Mouse (Mus musculus) macrophage (primary cell): Measurements from ENCODE around the gene Jhy. TPM values are rescaled to one million over a fixed set of nuclear protein-coding genes. Genes with fewer than 3 reads are reported as not detected.

Source experiments
- H3K27ac ChIP-seq: fragments of 350-480 bp; formaldehyde crosslinking; 2 replicates; pipeline ENCODE4 v1.9.0; 2021
- H3K36me3 ChIP-seq: fragments of 350-480 bp; formaldehyde crosslinking; 2 replicates; pipeline ENCODE4 v1.9.0; 2021; ENCODE audit errors: inconsistent target
- H3K4me3 ChIP-seq: fragments of 350-480 bp; formaldehyde crosslinking; 2 replicates; pipeline ENCODE4 v1.9.0; 2021; ENCODE audit errors: inconsistent target
- H3K79me2 ChIP-seq: fragments of 350-480 bp; formaldehyde crosslinking; 2 replicates; pipeline ENCODE4 v1.9.0; 2021; ENCODE audit errors: inconsistent target
- WGBS: methylation state at CpG from one replicate; pipeline ENCODE4 v1.1.7; 2026; ENCODE audit warnings: inconsistent platforms; ENCODE audit not compliant: missing documents; 5-methylcytosine and 5-hydroxymethylcytosine counted together
- polyA plus RNA-seq: library from polyadenylated mRNA; stranded (reverse); fragments of 250-400 nt; gene quantifications from 3 replicates; pipeline ENCODE4 v1.2.4, GENCODE M21; 2018; ENCODE audit warnings: inconsistent platforms
- total RNA-seq, 78 experiments: library from RNA; depleted of rRNA; stranded (reverse); fragments of 250-400 nt; gene quantifications; 1 replicate in 9 of 78; 2 replicates in 24 of 78; 3 replicates in 43 of 78; 4 replicates in 2 of 78; pipeline ENCODE4 v1.2.4; 2018; ENCODE audit warnings: inconsistent platforms in 56 of 78

The Jhy gene
- total RNA-seq (2018; cell fraction: chromatin; rRNA removed): not detected
- total RNA-seq (2018; cell fraction: cytosol; rRNA removed): not detected
- total RNA-seq (2018; cell fraction: nucleus; rRNA removed): not detected
- polyA plus RNA-seq: not detected in 3 replicates

GRCm38 (mm10) chr9:40963586-40964417, at the start of gene Jhy:
Jhy (minus strand) TSS chr9:40964118.
- WGBS: 8% methylated on average over 28 of the region's 51 CpGs

GRCm38 (mm10) chr9:41012456-41012855, 48.5 kb upstream of the Jhy start:
- 97% methylated on average over 3 of the region's 5 CpGs for WGBS
- H3K36me3 ChIP-seq: no peaks in the 10 kb centered on the region
- H3K27ac ChIP-seq: no peak overlapping the region
- no peak overlapping the region for H3K4me3 ChIP-seq
- no peaks in the 10 kb centered on the region for H3K79me2 ChIP-seq

More at GRCm38 (mm10) chr9:40963586-40964417, at the start of gene Jhy:
- Histone ChIP-seq H3K27ac (no peak within 1 kb of the TSS), H3K79me2 (no peaks in the 10 kb centered on the region), H3K36me3 (no peaks in the 10 kb centered on the region), H3K4me3 (no peak within 1 kb of the TSS)

DNA sequence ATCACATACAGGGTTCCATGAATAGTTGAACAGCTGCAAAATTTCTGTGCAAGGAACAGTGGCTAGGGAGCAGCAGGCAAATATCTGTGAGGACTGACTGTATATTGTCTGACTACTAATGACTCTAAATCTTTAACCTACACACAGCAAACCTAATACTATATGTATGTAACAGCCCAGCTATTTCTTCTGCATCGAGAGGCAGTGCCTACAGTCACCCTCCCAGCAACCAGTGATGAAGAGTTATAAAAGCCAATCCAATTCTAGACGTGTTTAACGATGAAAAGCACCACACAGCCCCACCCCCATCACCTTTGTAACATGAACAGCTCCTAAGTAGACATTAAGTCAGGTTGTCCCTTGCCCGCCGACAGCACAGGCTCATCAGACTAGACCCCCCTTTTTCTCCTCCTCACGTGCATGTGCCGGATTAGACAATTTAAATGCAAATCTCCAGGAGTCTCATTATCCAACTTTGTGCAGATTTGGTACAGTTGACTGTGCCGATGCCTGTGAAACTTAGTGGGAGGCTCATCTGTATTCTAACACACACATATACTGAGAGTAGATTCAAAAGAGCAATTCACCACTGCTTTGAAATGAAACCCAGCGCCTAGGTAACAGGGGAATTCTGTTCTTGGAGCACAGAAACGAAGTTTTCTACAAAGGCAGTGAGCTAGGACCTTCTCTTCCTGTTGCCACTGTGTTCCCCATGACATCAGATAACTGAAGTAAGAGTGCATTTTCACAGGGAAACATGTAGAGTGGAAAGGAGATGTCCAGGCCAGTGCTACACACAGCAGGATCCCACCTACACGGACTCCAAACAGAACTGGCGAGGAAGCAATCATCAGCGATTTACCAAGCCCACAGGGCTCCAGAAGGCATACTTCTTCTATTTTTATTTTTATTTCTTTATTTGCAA, 47.9 kb upstream of the Jhy start:
- WGBS: 93% methylated on average over 13 of the region's 13 CpGs
- Histone ChIP-seq H3K4me3 (no peak overlapping the region), H3K79me2 (no peaks in the 10 kb centered on the region), H3K27ac (no peak overlapping the region), H3K36me3 (no peaks in the 10 kb centered on the region)

GRCm38 (mm10) chr9:41007785-41008184, 43.9 kb upstream of the Jhy start:
- Histone ChIP-seq H3K4me3 (no peak overlapping the region), H3K79me2 (no peaks in the 10 kb centered on the region), H3K36me3 (no peaks in the 10 kb centered on the region), H3K27ac (no peak overlapping the region)
- WGBS: 75% methylated on average over 1 of the region's 1 CpGs

DNA sequence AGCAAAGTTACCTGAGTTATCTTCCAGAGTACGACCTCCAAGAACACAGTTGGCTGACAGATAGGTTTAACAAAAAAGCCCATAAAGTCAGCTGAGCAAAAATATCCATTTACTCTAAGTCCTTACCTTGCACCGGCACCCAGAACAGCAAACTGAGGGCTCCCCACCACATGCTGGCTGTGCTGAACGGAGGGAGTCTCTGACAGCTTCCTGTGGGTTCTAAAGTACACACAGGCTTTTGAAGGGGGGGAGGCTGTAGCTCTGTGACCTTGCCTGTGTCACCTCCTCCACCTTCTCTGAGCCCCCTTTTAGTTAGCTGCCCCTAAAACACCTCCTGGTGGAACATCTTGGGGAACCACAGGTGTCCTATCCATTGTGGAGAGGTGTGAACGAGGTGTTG, 40.5 kb upstream of the Jhy start, which contains the start of gene Crtam:
Gene Crtam, minus strand, starts transcription at position 214 of the 400 bp plus-strand sequence.
- H3K27ac ChIP-seq: no peak within 1 kb of the TSS
- no peak within 1 kb of the TSS for H3K4me3 ChIP-seq
- 33% methylated on average over 4 of the region's 4 CpGs for WGBS

GRCm38 (mm10) chr9:40997116-40997779, 33.3 kb upstream of the Jhy start:
- H3K4me3 ChIP-seq: no peak overlapping the region
- 68% methylated on average over 7 of the region's 7 CpGs for WGBS
- no peaks in the 10 kb centered on the region for H3K79me2 ChIP-seq
- H3K27ac ChIP-seq: no peak overlapping the region
- no peaks in the 10 kb centered on the region for H3K36me3 ChIP-seq

More for the DNA sequence above, 40.5 kb upstream of the Jhy start, which contains the start of gene Crtam:
- H3K36me3 ChIP-seq: no peaks in the 10 kb centered on the region
- no peaks in the 10 kb centered on the region for H3K79me2 ChIP-seq

DNA sequence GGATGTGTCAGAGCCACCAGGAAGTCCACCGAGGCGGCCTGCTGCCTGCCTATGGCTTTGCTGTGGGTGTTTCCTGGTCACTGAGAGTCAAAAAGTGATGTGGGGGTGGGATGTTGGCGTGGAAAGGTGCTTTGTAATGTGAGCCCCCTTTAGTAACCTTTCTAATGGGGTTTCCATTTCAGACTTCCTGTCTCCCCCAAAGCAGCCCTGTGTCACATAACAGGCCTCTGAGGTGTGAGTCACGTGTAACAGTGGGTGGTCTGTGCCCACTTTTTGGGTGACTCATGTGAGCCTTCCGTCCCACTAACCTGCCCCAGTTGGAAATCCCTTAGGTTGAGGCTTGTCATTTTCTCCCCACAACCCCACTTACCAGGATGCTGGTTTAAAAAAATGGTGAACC, 30.2 kb upstream of the Jhy start:
- Histone ChIP-seq H3K4me3 (no peak overlapping the region), H3K36me3 (no peaks in the 10 kb centered on the region), H3K27ac (no peak overlapping the region), H3K79me2 (no peaks in the 10 kb centered on the region)
- 80% methylated on average over 5 of the region's 5 CpGs for WGBS

DNA sequence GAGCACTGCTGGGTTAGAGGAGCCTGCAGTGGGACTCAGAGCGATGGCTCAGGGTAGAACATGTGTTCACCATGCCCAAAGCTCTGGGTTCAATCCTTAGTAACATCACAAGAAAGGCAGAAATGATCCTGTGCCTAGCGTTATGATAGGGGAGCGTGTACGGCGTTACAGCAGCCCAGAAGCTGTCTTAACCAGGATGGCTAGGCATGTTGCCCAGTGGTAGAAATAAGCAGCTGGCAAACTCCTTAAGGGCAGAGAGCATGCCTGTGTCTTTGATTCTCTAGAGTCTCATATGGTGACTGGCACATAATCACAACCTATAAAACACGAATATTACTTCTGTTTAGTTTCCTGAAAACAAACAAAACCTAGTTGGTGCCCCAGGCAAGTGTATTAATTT, 27.6 kb upstream of the Jhy start:
- no peaks in the 10 kb centered on the region for H3K79me2 ChIP-seq
- H3K4me3 ChIP-seq: no peak overlapping the region
- no peaks in the 10 kb centered on the region for H3K36me3 ChIP-seq
- H3K27ac ChIP-seq: no peak overlapping the region
- WGBS: 88% methylated on average over 6 of the region's 6 CpGs

GRCm38 (mm10) chr9:40989940-40990588, 26.1 kb upstream of the Jhy start:
- WGBS: 44% methylated on average over 4 of the region's 4 CpGs
- no peaks in the 10 kb centered on the region for H3K36me3 ChIP-seq
- H3K27ac ChIP-seq: no peak overlapping the region
- no peaks in the 10 kb centered on the region for H3K79me2 ChIP-seq
- H3K4me3 ChIP-seq: no peak overlapping the region

DNA sequence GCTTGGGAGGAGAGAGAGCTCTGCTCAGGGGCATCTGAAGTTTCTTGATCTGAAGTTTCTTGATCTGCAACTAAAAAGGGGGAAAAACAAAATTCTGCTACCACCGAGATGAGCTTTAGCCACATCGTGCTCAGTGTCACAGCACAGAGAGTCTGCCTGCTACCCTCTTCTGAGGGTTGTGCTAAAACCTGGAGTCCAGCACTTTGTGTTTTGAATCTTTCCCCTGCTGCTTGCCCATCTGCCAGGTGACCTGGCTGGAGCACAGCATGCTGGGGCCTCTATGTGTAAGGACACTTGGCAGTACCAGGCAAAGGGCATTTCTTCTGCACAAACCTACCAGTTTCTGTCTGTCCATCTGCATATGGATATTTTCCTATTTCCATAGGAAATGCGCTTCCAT, 20.4 kb upstream of the Jhy start:
- Histone ChIP-seq H3K36me3 (no peaks in the 10 kb centered on the region), H3K27ac (no peak overlapping the region), H3K4me3 (no peak overlapping the region), H3K79me2 (no peaks in the 10 kb centered on the region)
- WGBS: 79% methylated on average over 3 of the region's 3 CpGs

- Histone ChIP-seq H3K4me3 (no peak overlapping the region), H3K79me2 (no peaks in the 10 kb centered on the region), H3K36me3 (no peaks in the 10 kb centered on the region), H3K27ac (no peak overlapping the region)
- WGBS: 87% methylated on average over 3 of the region's 3 CpGs
These were observed 19.8 kb upstream of the Jhy start for GRCm38 (mm10) chr9:40983758-40984157.

- Histone ChIP-seq H3K79me2 (no peaks in the 10 kb centered on the region), H3K4me3 (no peak overlapping the region), H3K36me3 (no peaks in the 10 kb centered on the region), H3K27ac (no peak overlapping the region)
- 46% methylated on average over 6 of the region's 6 CpGs for WGBS
These were observed 18.6 kb upstream of the Jhy start for GRCm38 (mm10) chr9:40982480-40982879.

DNA sequence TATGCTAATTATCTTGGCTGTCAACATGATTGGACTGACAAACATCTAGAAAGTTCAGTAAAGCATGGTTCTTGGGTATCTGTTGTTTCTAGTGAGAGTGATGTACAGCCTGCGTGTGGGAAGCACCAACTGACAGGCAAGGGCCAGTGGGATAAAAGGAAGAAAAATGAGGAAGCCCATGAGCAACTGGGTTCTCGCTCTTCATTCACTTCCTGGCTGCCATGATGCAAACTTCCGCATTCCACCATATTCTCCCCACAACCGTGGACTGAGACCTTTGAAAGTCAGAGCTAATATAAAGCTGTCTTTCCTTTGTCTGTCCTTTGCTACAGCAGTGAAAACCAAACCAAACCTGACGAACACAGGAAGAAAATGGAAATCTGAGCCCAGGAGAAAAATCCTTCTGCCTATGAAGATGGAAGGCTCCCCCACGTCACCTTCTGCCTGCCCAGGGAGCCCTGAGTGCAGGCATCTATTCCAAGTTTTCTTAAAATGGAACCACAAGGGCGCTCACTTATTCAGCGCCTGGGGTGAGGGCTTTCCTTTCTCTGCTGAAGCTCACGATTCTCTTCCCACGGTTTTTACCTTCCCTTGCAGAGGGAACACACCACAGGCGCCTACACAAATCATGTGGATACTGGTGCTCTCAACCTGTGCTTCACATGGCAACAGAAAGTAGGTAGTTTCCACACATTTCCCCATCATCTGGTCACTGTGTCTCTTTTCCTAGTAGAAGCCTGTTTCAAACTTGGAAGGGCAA, 10.3 kb upstream of the Jhy start:
- Histone ChIP-seq H3K79me2 (no peaks in the 10 kb centered on the region), H3K36me3 (no peaks in the 10 kb centered on the region), H3K27ac (no peak overlapping the region), H3K4me3 (no peak overlapping the region)
- WGBS: 74% methylated on average over 11 of the region's 11 CpGs
